Mouse (Mus musculus) ES-Bruce4 (cell line): ENCODE measurements at regions not wholly inside any gene's neighbourhood (a gene's known extent, or its start where the extent isn't known, plus 50 kb on each side); places are given as distances from the start of the nearest gene placed in this dataset.

Experiments used
- CTCF ChIP-seq: IDR thresholded peaks from one replicate; pipeline ENCODE4 v1.8.1; 2011; ENCODE audit warnings: low read depth, low read length
- POLR2A ChIP-seq: IDR thresholded peaks from one replicate; pipeline ENCODE4 v1.8.1; 2011; ENCODE audit warnings: low read length; ENCODE audit not compliant: insufficient read depth

DNA sequence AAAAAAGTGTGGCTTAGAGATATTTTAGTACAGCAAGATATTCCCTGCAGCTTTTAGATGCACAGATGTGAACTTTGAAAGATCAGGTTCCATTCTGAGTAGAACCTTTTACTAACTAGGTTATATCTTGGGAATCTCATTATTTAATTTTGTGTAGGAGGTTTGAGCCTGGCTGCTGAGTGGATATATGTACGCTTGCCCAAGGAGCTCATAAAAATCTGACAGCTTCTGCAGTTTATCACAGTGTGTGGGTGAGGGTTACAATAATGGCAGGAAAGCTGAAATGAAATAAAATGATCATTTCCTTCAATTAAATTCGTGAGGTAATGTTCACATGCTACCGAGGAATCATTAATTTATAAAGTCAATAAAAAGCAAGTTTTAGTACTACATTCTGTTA, 1746.3 kb upstream of the Cdh9 start:
- TF ChIP-seq CTCF = no peak
- no peak for TF ChIP-seq POLR2A
